Mouse (Mus musculus) testis, adult 2 months (tissue): Measurements from ENCODE around the gene Fcna.

Experiments used
- CTCF ChIP-seq: fragments of 200-500 bp; IDR thresholded peaks from 2 replicates; pipeline ENCODE4 v1.5.1; 2012; ENCODE audit warnings: low read depth, mild to moderate bottlenecking, inconsistent platforms, low read length, moderate library complexity; ENCODE audit not compliant: control insufficient read depth, insufficient read depth, insufficient replicate concordance
- POLR2A ChIP-seq: fragments of 200-500 bp; IDR thresholded peaks from 2 replicates; pipeline ENCODE4 v1.6.1; 2012; ENCODE audit warnings: low read depth, mild to moderate bottlenecking, inconsistent platforms, low read length, moderate library complexity; ENCODE audit not compliant: control insufficient read depth

GRCm38 (mm10) chr2:25625986-25626385 lies 1.8 kb downstream of the Fcna start:
- TF ChIP-seq CTCF: no peak
- TF ChIP-seq POLR2A: no peak
